Mouse (Mus musculus) neural tube, embryonic 13.5 days (tissue): ENCODE measurements around the gene Dcdc2b. TPM values are rescaled to one million over a fixed set of nuclear protein-coding genes. Genes with fewer than 3 reads are reported as not detected.

Experiments
- ATAC-seq: fragments of 200-750 bp; cut with Nextera tagmentation; 2 replicates; pipeline ENCODE4 v1.8.0; 2017; ENCODE audit warnings: low read depth, mild to moderate bottlenecking, moderate TSS enrichment, moderate library complexity
- H3K27ac ChIP-seq: fragments of 300-500 bp; sonication (generic); replicated peaks from 2 replicates; pipeline ENCODE4 v1.5.1; 2015; ENCODE audit warnings: moderate library complexity, mild to moderate bottlenecking, inconsistent platforms
- H3K27me3 ChIP-seq: fragments of 300-500 bp; sonication (generic); 2 replicates; pipeline ENCODE4 v1.6.1; 2015; ENCODE audit warnings: mild to moderate bottlenecking, inconsistent platforms
- H3K36me3 ChIP-seq: fragments of 300-500 bp; sonication (generic); 2 replicates; pipeline ENCODE4 v1.6.1; 2015; ENCODE audit warnings: mild to moderate bottlenecking, inconsistent platforms
- H3K4me1 ChIP-seq: fragments of 300-500 bp; sonication (generic); replicated peaks from 2 replicates; pipeline ENCODE4 v1.6.1; 2015; ENCODE audit warnings: inconsistent platforms
- H3K4me2 ChIP-seq: fragments of 300-500 bp; sonication (generic); 2 replicates; pipeline ENCODE4 v1.6.1; 2015; ENCODE audit warnings: inconsistent platforms, mild to moderate bottlenecking, moderate library complexity
- H3K4me3 ChIP-seq: fragments of 300-500 bp; sonication (generic); 2 replicates; pipeline ENCODE4 v1.5.1; 2015; ENCODE audit warnings: mild to moderate bottlenecking, inconsistent platforms
- H3K9ac ChIP-seq: fragments of 300-500 bp; sonication (generic); 2 replicates; pipeline ENCODE4 v1.6.1; 2015; ENCODE audit warnings: moderate library complexity, mild to moderate bottlenecking, inconsistent platforms
- H3K9me3 ChIP-seq: fragments of 300-500 bp; sonication (generic); 2 replicates; pipeline ENCODE4 v1.6.1; 2016; ENCODE audit warnings: inconsistent platforms
- WGBS: fragments of 180-500 bp; shearing (Covaris S2); methylation state at CpG from one replicate; pipeline ENCODE4 v1.1.7; 2015; 5-methylcytosine and 5-hydroxymethylcytosine counted together
- polyA plus RNA-seq: library from polyadenylated mRNA; unstranded; fragments of >200 nt; fragmentation: Nextera tagmentation; extraction: Ambion mirVana; gene quantifications from 2 replicates; pipeline ENCODE4 v1.2.1, GENCODE M21; 2015

Dcdc2b gene
- polyA plus RNA-seq, 1 experiment from 2014 or later = 3.5 TPM

- Histone ChIP-seq H3K4me1 (peaks cover 13% of the 10 kb centered on the region), H3K27me3 (no peaks in the 10 kb centered on the region), H3K27ac (no peak overlapping the region), H3K9ac (no peak overlapping the region), H3K36me3 (peaks cover 99% of the 10 kb centered on the region), H3K4me2 (no peak overlapping the region), H3K4me3 (no peak overlapping the region), H3K9me3 (no peaks in the 10 kb centered on the region)
- no peak for ATAC-seq
- WGBS = 95% methylated on average over 12 of the region's 12 CpGs
These were observed 17.8 kb upstream of the Dcdc2b start for GRCm38 (mm10) chr4:129631867-129632266.

GRCm38 (mm10) chr4:129630944-129631343, 16.9 kb upstream of the Dcdc2b start:
- H3K9ac ChIP-seq = no peak overlapping the region
- H3K4me1 ChIP-seq = peaks cover 11% of the 10 kb centered on the region
- peaks cover 97% of the 10 kb centered on the region for H3K36me3 ChIP-seq
- H3K27ac ChIP-seq = no peak overlapping the region
- H3K4me2 ChIP-seq = no peak overlapping the region
- ATAC-seq = no peak
- no peaks in the 10 kb centered on the region for H3K27me3 ChIP-seq
- H3K9me3 ChIP-seq = no peaks in the 10 kb centered on the region
- WGBS = 59% methylated on average over 4 of the region's 4 CpGs
- no peak overlapping the region for H3K4me3 ChIP-seq

- Histone ChIP-seq H3K4me3 (no peak overlapping the region), H3K27ac (no peak overlapping the region), H3K27me3 (no peaks in the 10 kb centered on the region), H3K36me3 (peaks cover 49% of the 10 kb centered on the region), H3K9ac (no peak overlapping the region), H3K4me2 (no peak overlapping the region), H3K9me3 (no peaks in the 10 kb centered on the region), H3K4me1 (peaks cover 44% of the 10 kb centered on the region)
- WGBS = 79% methylated on average over 6 of the region's 6 CpGs
- no peak for ATAC-seq
These were observed 12.0 kb upstream of the Dcdc2b start for GRCm38 (mm10) chr4:129626035-129626434.

DNA sequence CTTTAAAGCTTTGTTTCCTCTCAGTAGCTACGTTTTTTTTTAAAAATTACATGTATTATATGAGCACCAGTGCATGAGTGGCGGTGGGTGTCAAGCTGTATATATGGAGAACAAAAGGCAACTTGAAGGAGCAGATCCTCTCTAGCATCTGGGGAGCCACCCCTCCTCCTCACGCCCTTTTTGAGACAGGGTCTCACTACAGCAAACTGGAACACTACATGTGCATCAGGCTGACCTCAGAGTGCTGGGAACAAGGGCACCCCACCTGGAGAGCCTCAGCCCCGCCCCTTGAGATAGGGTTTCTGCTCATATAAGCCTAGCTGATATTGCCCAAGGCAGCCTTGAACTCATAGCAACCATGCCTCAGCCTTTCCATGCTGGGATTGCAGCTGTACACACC, 11.4 kb upstream of the Dcdc2b start:
- no peaks in the 10 kb centered on the region for H3K9me3 ChIP-seq
- H3K4me1 ChIP-seq = peaks cover 46% of the 10 kb centered on the region
- H3K27me3 ChIP-seq = no peaks in the 10 kb centered on the region
- 51% methylated on average over 4 of the region's 4 CpGs for WGBS
- H3K27ac ChIP-seq = peak overlapping the region; percentile 94
- H3K36me3 ChIP-seq = peaks cover 49% of the 10 kb centered on the region
- no peak for ATAC-seq
- H3K9ac ChIP-seq = peak overlapping the region; percentile 91
- peak overlapping the region; percentile 73; the same call in 1 of the 2 replicates for H3K4me3 ChIP-seq
- peak overlapping the region; percentile 89 for H3K4me2 ChIP-seq

DNA sequence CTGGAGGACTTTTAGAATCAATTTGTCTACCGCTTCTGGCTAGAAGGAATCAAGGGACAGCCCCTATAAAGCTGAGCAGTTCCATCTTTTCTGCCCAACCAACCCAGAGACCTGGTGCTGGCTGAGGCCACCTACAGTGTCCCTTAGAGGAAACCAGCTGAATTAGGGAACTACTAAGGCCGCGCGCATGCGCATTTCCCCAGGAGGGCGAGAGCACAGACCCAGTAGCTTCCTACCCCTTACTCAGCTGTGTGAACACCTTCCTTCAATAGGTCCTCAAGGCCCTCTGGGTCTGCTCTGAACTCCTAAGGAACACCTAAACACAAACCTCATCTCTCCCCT, 10.9 kb upstream of the Dcdc2b start:
- peaks cover 47% of the 10 kb centered on the region for H3K4me1 ChIP-seq
- 2% methylated on average over 6 of the region's 6 CpGs for WGBS

DNA sequence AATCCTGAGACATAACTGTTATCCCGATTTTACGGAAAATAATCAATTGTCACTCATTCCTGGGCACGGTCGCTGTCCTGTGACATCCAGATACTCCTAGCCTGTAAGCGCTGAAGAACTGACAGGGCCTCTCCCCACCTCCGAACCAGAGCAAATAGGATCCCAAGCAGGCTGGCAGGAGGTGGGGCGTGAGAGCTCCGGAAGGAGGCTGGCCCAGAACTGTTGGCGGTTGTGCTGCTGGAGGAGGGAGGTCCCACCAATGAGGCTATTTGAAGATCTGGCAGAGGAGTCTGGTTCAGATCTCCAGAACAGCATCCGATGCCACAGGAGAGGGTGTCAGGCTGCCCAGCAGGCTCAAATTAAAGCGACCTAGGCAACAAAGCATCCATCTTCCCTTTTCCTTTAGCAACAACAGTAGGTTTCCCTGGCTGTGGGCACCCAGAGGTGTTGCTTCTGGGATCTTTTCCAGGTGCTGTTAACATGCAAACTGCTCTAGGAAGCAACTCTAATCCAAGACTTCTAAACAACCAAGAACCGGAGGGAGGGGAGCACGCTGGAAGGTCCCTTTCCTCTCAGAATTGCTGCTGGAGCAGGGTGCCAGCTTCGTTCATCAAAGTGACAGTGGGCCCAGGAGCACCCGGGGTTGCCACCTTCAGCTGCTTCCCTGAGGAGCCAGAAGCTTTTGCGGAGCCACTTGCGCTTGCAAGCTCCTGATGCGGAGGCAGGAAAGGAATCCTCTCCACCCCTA, 10.4 kb upstream of the Dcdc2b start:
- Histone ChIP-seq H3K9ac (peak overlapping the region; percentile 91), H3K27me3 (no peaks in the 10 kb centered on the region), H3K4me1 (peaks cover 47% of the 10 kb centered on the region), H3K4me2 (peak overlapping the region; percentile 89), H3K9me3 (no peaks in the 10 kb centered on the region), H3K27ac (peak overlapping the region; percentile 94), H3K36me3 (peaks cover 43% of the 10 kb centered on the region), H3K4me3 (peak overlapping the region; percentile 73)
- ATAC-seq = peak; percentile 93
- under 1% methylated on average over 18 of the region's 18 CpGs for WGBS

More for the DNA sequence above, 10.9 kb upstream of the Dcdc2b start:
- Histone ChIP-seq H3K36me3 (peaks cover 47% of the 10 kb centered on the region), H3K4me2 (peak overlapping the region; percentile 89), H3K4me3 (peak overlapping the region; percentile 73), H3K27me3 (no peaks in the 10 kb centered on the region), H3K9ac (peak overlapping the region; percentile 91), H3K9me3 (no peaks in the 10 kb centered on the region), H3K27ac (peak overlapping the region; percentile 94)
- peak; percentile 20; the same call in 1 of the 2 replicates for ATAC-seq

DNA sequence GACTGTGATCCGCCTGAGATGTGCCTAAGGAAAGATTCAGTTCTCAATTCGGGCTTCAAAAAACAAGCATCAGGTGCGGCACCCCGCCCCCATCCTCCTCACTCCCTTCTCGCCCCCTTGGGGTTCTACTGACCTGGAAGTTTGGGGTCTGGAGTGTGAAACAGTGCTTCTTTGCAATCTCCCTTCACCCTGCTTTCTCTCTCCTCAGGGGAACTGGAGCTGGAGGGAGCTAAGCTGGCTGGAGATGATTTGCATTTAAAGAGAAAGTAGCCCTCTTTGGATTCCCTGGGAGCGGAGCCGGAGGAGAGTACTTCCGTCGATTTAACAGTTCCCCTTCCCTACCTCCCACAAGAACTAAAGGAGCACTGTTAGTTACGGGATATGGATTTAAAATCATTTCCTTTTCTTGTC, 9.6 kb upstream of the Dcdc2b start, which contains the start of gene Ccdc28b:
Gene Ccdc28b, minus strand, starts transcription at position 267 of the 411 bp plus-strand sequence.
- 0% methylated on average over 10 of the region's 10 CpGs for WGBS
- H3K4me1 ChIP-seq = peaks cover 47% of the 10 kb centered on the region
- H3K36me3 ChIP-seq = peaks cover 35% of the 10 kb centered on the region
- ATAC-seq = peak; percentile 55
- peak within 1 kb of the TSS; percentile 94 for H3K27ac ChIP-seq
- peak within 1 kb of the TSS; percentile 73 for H3K4me3 ChIP-seq
- no peaks in the 10 kb centered on the region for H3K27me3 ChIP-seq
- H3K9ac ChIP-seq = peak within 1 kb of the TSS; percentile 91
- peak within 1 kb of the TSS; percentile 89 for H3K4me2 ChIP-seq
- H3K9me3 ChIP-seq = no peaks in the 10 kb centered on the region

DNA sequence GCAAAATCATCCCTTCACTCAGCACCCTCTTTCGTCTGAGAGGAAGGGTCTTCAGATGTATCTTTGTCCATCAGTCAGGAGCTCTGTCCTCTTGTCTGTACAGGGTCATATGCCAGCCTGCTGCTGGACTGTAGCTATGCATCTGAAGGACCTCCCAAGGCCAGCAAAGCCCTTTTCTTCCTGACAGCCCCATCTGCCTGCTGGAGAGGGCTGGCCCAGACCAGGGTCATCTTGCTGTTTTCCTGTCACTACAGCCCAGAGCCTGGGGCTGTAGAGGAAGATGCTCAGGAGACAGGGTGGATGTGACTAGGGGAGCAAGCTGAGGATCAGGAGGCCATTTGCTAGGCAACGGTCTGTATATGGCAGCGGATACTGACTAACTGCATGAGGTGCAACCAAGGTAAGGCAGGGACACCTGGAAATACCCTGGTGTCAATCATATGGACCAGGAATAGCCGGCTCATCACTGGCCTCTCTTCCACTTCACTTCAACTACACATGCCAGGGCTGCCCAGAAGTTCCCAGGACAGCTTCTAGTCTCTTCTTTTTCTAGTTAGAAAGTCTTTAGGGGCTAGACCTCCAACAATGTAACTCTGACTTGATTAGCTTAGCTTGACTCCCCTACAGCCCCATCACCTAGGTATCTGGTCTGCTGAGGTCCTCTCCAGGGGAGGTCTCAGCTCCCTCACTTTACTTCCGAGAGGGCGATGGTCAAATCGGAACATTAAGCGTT, 8.9 kb upstream of the Dcdc2b start:
- Histone ChIP-seq H3K4me2 (peak overlapping the region; percentile 89), H3K4me3 (peak overlapping the region; percentile 73), H3K27me3 (no peaks in the 10 kb centered on the region), H3K36me3 (peaks cover 28% of the 10 kb centered on the region), H3K27ac (peak overlapping the region; percentile 94), H3K4me1 (peaks cover 53% of the 10 kb centered on the region), H3K9me3 (no peaks in the 10 kb centered on the region), H3K9ac (peak overlapping the region; percentile 91)
- no peak for ATAC-seq
- WGBS = 26% methylated on average over 8 of the region's 8 CpGs

DNA sequence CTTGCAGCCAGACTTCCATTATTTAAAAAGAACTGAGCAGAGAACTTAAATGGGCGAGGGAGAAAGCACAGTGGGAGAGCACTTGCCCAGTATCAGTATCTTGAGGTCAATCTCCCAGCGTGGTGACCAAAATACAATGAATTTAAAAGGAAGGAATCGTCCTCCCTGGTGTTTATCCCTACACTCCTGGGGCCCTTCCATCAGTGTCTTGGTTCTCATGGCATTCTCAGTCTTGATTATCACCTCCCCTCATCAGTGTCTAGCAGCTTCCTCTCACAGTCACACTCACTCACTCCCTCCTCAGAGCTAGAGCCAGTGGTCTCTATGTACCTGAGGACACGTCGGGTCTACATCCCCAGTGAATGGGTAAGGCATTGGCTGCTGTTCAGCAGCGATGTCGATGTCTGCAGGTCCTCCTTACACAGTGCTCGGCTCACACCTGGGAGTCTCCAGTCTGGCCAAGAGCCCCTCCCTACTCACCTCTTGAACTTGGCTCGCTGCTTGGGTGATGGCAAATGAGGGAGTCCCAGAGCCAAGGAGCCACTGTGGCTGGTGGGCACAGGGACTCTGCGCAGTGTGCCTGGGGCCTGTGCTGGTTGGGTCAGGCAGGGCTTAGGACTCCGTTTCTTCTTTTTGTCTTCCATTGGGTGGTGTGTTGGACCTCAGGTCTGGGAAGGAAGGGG, 8.2 kb upstream of the Dcdc2b start:
- no peaks in the 10 kb centered on the region for H3K9me3 ChIP-seq
- H3K4me3 ChIP-seq = peak overlapping the region; percentile 73
- no peak for ATAC-seq
- peak overlapping the region; percentile 94; the same call in 1 of the 2 replicates for H3K27ac ChIP-seq
- H3K36me3 ChIP-seq = peaks cover 22% of the 10 kb centered on the region
- 80% methylated on average over 11 of the region's 11 CpGs for WGBS
- no peaks in the 10 kb centered on the region for H3K27me3 ChIP-seq
- H3K4me2 ChIP-seq = peak overlapping the region; percentile 89
- peaks cover 60% of the 10 kb centered on the region for H3K4me1 ChIP-seq
- H3K9ac ChIP-seq = peak overlapping the region; percentile 91

DNA sequence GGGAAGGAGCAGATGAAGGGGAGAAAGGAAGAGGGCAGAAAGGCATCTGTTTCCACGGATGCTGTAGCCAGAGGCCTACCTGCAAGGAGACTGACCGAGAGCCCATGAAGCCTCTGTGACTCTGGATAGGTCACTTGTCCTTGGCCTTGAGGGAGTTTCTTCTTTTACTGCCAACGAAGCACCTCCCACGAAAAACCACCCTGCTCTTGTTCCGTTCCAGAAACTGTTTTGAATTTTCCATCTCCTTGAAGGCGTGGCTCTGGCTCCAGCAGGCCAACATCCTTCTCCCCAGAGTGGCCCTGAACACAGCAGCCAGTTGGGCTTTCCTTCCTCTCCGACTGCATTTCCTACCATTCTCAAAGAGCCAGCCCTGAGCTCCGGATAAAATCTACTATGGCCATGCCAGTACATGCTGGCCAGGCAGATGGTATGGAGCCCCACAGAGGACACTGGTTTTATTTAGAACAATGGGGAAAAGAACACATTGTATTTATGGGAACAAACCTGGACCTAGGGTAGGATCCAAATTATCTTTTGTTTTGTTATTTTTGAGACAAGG, 7.3 kb upstream of the Dcdc2b start:
- Histone ChIP-seq H3K36me3 (peaks cover 22% of the 10 kb centered on the region), H3K27me3 (no peaks in the 10 kb centered on the region), H3K9me3 (no peaks in the 10 kb centered on the region), H3K4me2 (peak overlapping the region; percentile 89), H3K4me3 (no peak overlapping the region), H3K27ac (no peak overlapping the region), H3K4me1 (peaks cover 61% of the 10 kb centered on the region), H3K9ac (peak overlapping the region; percentile 51)
- no peak for ATAC-seq
- 88% methylated on average over 8 of the region's 8 CpGs for WGBS

DNA sequence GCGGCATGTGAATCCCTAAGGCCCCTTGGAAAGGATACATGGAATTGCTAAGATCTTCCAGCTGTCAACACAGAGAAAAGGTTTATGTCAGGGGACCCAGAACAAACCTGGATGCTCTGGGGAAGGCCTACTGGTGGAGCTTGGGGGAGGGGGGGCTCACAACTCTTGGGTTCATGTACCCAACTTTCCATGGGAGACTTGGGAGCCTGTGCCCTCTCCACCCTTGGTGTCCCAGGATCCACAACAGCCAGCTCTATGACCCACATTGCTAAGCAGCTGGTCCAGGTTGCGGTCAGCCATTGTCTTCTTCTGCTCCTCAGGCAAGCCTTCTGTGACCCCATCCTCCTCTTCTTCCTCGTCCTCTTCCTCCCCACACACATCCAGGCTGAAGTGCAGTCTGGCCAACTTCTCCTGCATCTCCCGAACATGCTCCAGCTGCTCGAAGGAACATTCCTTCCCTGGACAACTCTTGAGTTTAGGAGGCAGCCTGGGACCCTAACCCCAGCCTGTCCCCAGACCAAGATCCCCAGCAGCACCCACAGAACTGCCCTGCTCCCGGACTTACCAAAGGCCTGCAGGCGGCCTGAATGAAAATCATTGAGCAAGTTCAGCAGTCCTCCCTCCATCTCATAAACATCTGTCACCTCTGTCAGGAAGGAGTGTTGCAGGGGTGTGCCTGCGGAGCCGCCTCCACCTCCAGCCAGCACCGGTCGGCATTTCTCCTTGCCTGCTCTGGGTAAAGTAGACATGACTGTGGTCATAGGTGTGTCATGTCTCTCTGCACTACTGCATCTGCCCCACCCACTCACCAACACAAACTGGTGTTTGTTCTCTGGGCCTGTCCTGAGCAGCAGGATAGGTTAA, 6.6 kb upstream of the Dcdc2b start:
- no peak overlapping the region for H3K27ac ChIP-seq
- no peaks in the 10 kb centered on the region for H3K27me3 ChIP-seq
- WGBS = 86% methylated on average over 11 of the region's 11 CpGs
- no peak overlapping the region; the same call in 1 of the 2 replicates for H3K4me2 ChIP-seq
- peak overlapping the region; percentile 51 for H3K9ac ChIP-seq
- H3K36me3 ChIP-seq = peaks cover 27% of the 10 kb centered on the region
- H3K9me3 ChIP-seq = no peaks in the 10 kb centered on the region
- H3K4me1 ChIP-seq = peaks cover 58% of the 10 kb centered on the region
- no peak overlapping the region for H3K4me3 ChIP-seq
- ATAC-seq = no peak
